Mouse (Mus musculus) erythroblast, embryonic 14.5 days (primary cell): ENCODE measurements around the gene Bmpr1b. TPM values are rescaled to one million over a fixed set of nuclear protein-coding genes. Genes with fewer than 3 reads are reported as not detected.

Experiments used
- H3K27me3 ChIP-seq: 2 replicates; pipeline ENCODE4 v1.6.1; 2012; ENCODE audit warnings: inconsistent platforms; ENCODE audit not compliant: control insufficient read depth
- H3K36me3 ChIP-seq: 2 replicates; pipeline ENCODE4 v1.6.1; 2012; ENCODE audit warnings: mild to moderate bottlenecking, inconsistent platforms; ENCODE audit not compliant: control insufficient read depth
- H3K4me1 ChIP-seq: 2 replicates; pipeline ENCODE4 v1.6.1; 2012; ENCODE audit warnings: inconsistent platforms; ENCODE audit not compliant: control insufficient read depth
- H3K4me3 ChIP-seq: replicated peaks from 2 replicates; pipeline ENCODE3; 2012; ENCODE audit warnings: moderate library complexity, mild to moderate bottlenecking, inconsistent platforms
- H3K9me3 ChIP-seq: 2 replicates; pipeline ENCODE4 v1.6.1; 2012; ENCODE audit warnings: low read length, inconsistent platforms, mixed read lengths; ENCODE audit not compliant: control insufficient read depth
- GATA1 ChIP-seq: IDR thresholded peaks from 2 replicates; pipeline ENCODE4 v1.6.1; 2012; ENCODE audit warnings: low read length, inconsistent platforms, mixed read lengths
- TAL1 ChIP-seq: IDR thresholded peaks from 3 replicates; pipeline ENCODE4 v1.6.1; 2012; ENCODE audit warnings: low read length, inconsistent platforms, mixed read lengths
- polyA plus RNA-seq: library from polyadenylated mRNA; stranded (reverse); fragments of >175 nt; gene quantifications from 2 replicates; pipeline ENCODE4 v1.2.3, GENCODE M21; 2012

Gene Bmpr1b
- polyA plus RNA-seq, 1 experiment: not detected

- TF ChIP-seq GATA1 (no peak), TAL1 (no peak)
- Histone ChIP-seq H3K27me3 (peaks cover 13% of the 10 kb centered on the region), H3K4me1 (no peaks in the 10 kb centered on the region), H3K9me3 (no peaks in the 10 kb centered on the region), H3K4me3 (no peak overlapping the region), H3K36me3 (no peaks in the 10 kb centered on the region)
Measured at GRCm38 (mm10) chr3:142173996-142174395, 4.8 kb upstream of the Bmpr1b start.

GRCm38 (mm10) chr3:142168251-142168862 lies 868 bp downstream of the Bmpr1b start:
- Histone ChIP-seq H3K27me3 (peaks cover 23% of the 10 kb centered on the region), H3K4me1 (no peaks in the 10 kb centered on the region), H3K4me3 (no peak overlapping the region), H3K36me3 (no peaks in the 10 kb centered on the region), H3K9me3 (no peaks in the 10 kb centered on the region)
- no peak for TF ChIP-seq TAL1
- no peak for TF ChIP-seq GATA1

- H3K27me3 ChIP-seq: peaks cover 19% of the 10 kb centered on the region
- no peaks in the 10 kb centered on the region for H3K36me3 ChIP-seq
- TF ChIP-seq GATA1 (no peak), TAL1 (no peak)
- H3K9me3 ChIP-seq: no peaks in the 10 kb centered on the region
- H3K4me3 ChIP-seq: no peak overlapping the region
- H3K4me1 ChIP-seq: no peaks in the 10 kb centered on the region
Measured at GRCm38 (mm10) chr3:142164981-142165380, 4.2 kb downstream of the Bmpr1b start.

GRCm38 (mm10) chr3:142163896-142164295 lies 5.3 kb downstream of the Bmpr1b start:
- Histone ChIP-seq H3K27me3 (peaks cover 10% of the 10 kb centered on the region), H3K4me3 (no peak overlapping the region), H3K4me1 (no peaks in the 10 kb centered on the region), H3K36me3 (no peaks in the 10 kb centered on the region), H3K9me3 (no peaks in the 10 kb centered on the region)
- TF ChIP-seq TAL1 (no peak), GATA1 (no peak)

GRCm38 (mm10) chr3:142161405-142161804 lies 7.8 kb downstream of the Bmpr1b start:
- no peaks in the 10 kb centered on the region for H3K36me3 ChIP-seq
- H3K4me1 ChIP-seq: no peaks in the 10 kb centered on the region
- TF ChIP-seq TAL1 (no peak), GATA1 (no peak)
- H3K27me3 ChIP-seq: 0 out of 2 replicates have a peak, but pooled peaks cover 2% of the 10 kb centered on the region
- no peak overlapping the region for H3K4me3 ChIP-seq
- H3K9me3 ChIP-seq: no peaks in the 10 kb centered on the region

GRCm38 (mm10) chr3:142151980-142152379 lies 17.2 kb downstream of the Bmpr1b start:
- no peak overlapping the region for H3K4me3 ChIP-seq
- no peaks in the 10 kb centered on the region for H3K4me1 ChIP-seq
- TF ChIP-seq TAL1: no peak
- no peak for TF ChIP-seq GATA1
- no peaks in the 10 kb centered on the region for H3K27me3 ChIP-seq
- no peaks in the 10 kb centered on the region for H3K36me3 ChIP-seq
- no peaks in the 10 kb centered on the region for H3K9me3 ChIP-seq

GRCm38 (mm10) chr3:142138796-142139195 lies 30.4 kb downstream of the Bmpr1b start:
- Histone ChIP-seq H3K4me1 (no peaks in the 10 kb centered on the region), H3K9me3 (peaks cover 8% of the 10 kb centered on the region; the same call in 1 of the 2 replicates), H3K4me3 (no peak overlapping the region), H3K36me3 (no peaks in the 10 kb centered on the region), H3K27me3 (no peaks in the 10 kb centered on the region)
- TF ChIP-seq TAL1: no peak
- TF ChIP-seq GATA1: no peak

GRCm38 (mm10) chr3:142126379-142126778 lies 42.8 kb downstream of the Bmpr1b start:
- Histone ChIP-seq H3K9me3 (no peaks in the 10 kb centered on the region), H3K27me3 (no peaks in the 10 kb centered on the region), H3K36me3 (no peaks in the 10 kb centered on the region), H3K4me1 (no peaks in the 10 kb centered on the region), H3K4me3 (no peak overlapping the region)
- TF ChIP-seq TAL1 (no peak), GATA1 (no peak)

GRCm38 (mm10) chr3:142125556-142125955 lies 43.7 kb downstream of the Bmpr1b start:
- Histone ChIP-seq H3K27me3 (no peaks in the 10 kb centered on the region), H3K9me3 (no peaks in the 10 kb centered on the region), H3K36me3 (no peaks in the 10 kb centered on the region), H3K4me1 (no peaks in the 10 kb centered on the region), H3K4me3 (no peak overlapping the region)
- TF ChIP-seq GATA1 (no peak), TAL1 (no peak)

- Histone ChIP-seq H3K36me3 (no peaks in the 10 kb centered on the region), H3K27me3 (no peaks in the 10 kb centered on the region), H3K4me1 (no peaks in the 10 kb centered on the region), H3K9me3 (no peaks in the 10 kb centered on the region), H3K4me3 (no peak overlapping the region)
- TF ChIP-seq GATA1 (no peak), TAL1 (no peak)
Measured at GRCm38 (mm10) chr3:142124255-142124654, 45.0 kb downstream of the Bmpr1b start.
